Mouse (Mus musculus): ENCODE data around the gene Six4. TPM values are rescaled to one million over a fixed set of nuclear protein-coding genes. Genes with fewer than 3 reads are reported as not detected.
"Not testable (repeated sequence)": the region's sequence is repeated elsewhere in the genome, so short reads cannot be mapped to it uniquely, and the experiment has no call there.

Gene Six4
- 0.37 and 0.55 TPM in 2 replicates for polyA plus RNA-seq (2015; fragmentation: Nextera tagmentation; extraction: Ambion mirVana)

- peak within 1 kb of the TSS; percentile 99 for H3K4me2 ChIP-seq (replicated peaks)
- H3K4me3 ChIP-seq (replicated peaks) = peak within 1 kb of the TSS; percentile 65
- peak; percentile 79 for ATAC-seq
- under 1% methylated on average over 20 of the region's 20 CpGs for WGBS
- 0 out of 2 replicates have a peak within 1 kb of the TSS, but pooled peaks have one; percentile 13 for H3K27ac ChIP-seq
- no peaks in the 10 kb centered on the region for H3K9me3 ChIP-seq
- H3K9ac ChIP-seq = peak within 1 kb of the TSS; percentile 49
- H3K4me1 ChIP-seq (replicated peaks) = peaks cover 23% of the 10 kb centered on the region
- H3K27me3 ChIP-seq (replicated peaks) = peaks cover 8% of the 10 kb centered on the region; the same call in 1 of the 2 replicates
- no peaks in the 10 kb centered on the region for H3K36me3 ChIP-seq
Observed at GRCm38 (mm10) chr12:73113196-73113595, at the start of gene Six4. Gene Six4 (minus strand): TSS chr12:73113456.

GRCm38 (mm10) chr12:73162408-73163181 is 49.3 kb upstream of the Six4 start:
- Histone ChIP-seq H3K36me3 (no peaks in the 10 kb centered on the region), H3K27ac (no peak overlapping the region), H3K27me3 (replicated peaks) (no peaks in the 10 kb centered on the region), H3K9me3 (no peaks in the 10 kb centered on the region), H3K4me2 (replicated peaks) (no peak overlapping the region), H3K9ac (no peak overlapping the region), H3K4me1 (replicated peaks) (no peaks in the 10 kb centered on the region), H3K4me3 (replicated peaks) (no peak overlapping the region)
- WGBS = 80% methylated on average over 13 of the region's 13 CpGs
- ATAC-seq = no peak

GRCm38 (mm10) chr12:73160341-73160740 is 47.1 kb upstream of the Six4 start:
- H3K36me3 ChIP-seq = no peaks in the 10 kb centered on the region
- WGBS = 53% methylated on average over 4 of the region's 4 CpGs
- no peak for ATAC-seq
- no peaks in the 10 kb centered on the region for H3K4me1 ChIP-seq (replicated peaks)
- no peak overlapping the region for H3K27ac ChIP-seq
- H3K4me3 ChIP-seq (replicated peaks) = no peak overlapping the region
- no peaks in the 10 kb centered on the region for H3K9me3 ChIP-seq
- no peaks in the 10 kb centered on the region for H3K27me3 ChIP-seq (replicated peaks)
- no peak overlapping the region for H3K9ac ChIP-seq
- no peak overlapping the region for H3K4me2 ChIP-seq (replicated peaks)

GRCm38 (mm10) chr12:73154150-73154549 is 40.9 kb upstream of the Six4 start:
- Histone ChIP-seq H3K27ac (no peak overlapping the region), H3K4me1 (replicated peaks) (no peaks in the 10 kb centered on the region), H3K9me3 (no peaks in the 10 kb centered on the region), H3K27me3 (replicated peaks) (no peaks in the 10 kb centered on the region), H3K36me3 (no peaks in the 10 kb centered on the region), H3K4me2 (replicated peaks) (no peak overlapping the region), H3K4me3 (replicated peaks) (no peak overlapping the region), H3K9ac (no peak overlapping the region)
- WGBS = 66% methylated on average over 4 of the region's 4 CpGs
- ATAC-seq = no peak

- 90% methylated on average over 5 of the region's 5 CpGs for WGBS
- not testable (repeated sequence) for ATAC-seq; H3K4me2 ChIP-seq (replicated peaks); H3K27me3 ChIP-seq (replicated peaks); H3K9ac ChIP-seq; H3K9me3 ChIP-seq; H3K4me1 ChIP-seq (replicated peaks); H3K27ac ChIP-seq; H3K36me3 ChIP-seq; H3K4me3 ChIP-seq (replicated peaks)
Observed at GRCm38 (mm10) chr12:73151038-73151437, 37.8 kb upstream of the Six4 start.

- no peak overlapping the region for H3K9ac ChIP-seq
- H3K4me1 ChIP-seq (replicated peaks) = no peaks in the 10 kb centered on the region
- H3K4me2 ChIP-seq (replicated peaks) = no peak overlapping the region
- H3K9me3 ChIP-seq = no peaks in the 10 kb centered on the region
- H3K27ac ChIP-seq = no peak overlapping the region
- ATAC-seq = no peak
- WGBS = 71% methylated on average over 3 of the region's 3 CpGs
- no peaks in the 10 kb centered on the region for H3K36me3 ChIP-seq
- no peak overlapping the region for H3K4me3 ChIP-seq (replicated peaks)
- H3K27me3 ChIP-seq (replicated peaks) = no peaks in the 10 kb centered on the region
Observed at GRCm38 (mm10) chr12:73147236-73147635, 34.0 kb upstream of the Six4 start.

- H3K9ac ChIP-seq = no peak overlapping the region
- no peak overlapping the region for H3K27ac ChIP-seq
- H3K4me1 ChIP-seq (replicated peaks) = no peaks in the 10 kb centered on the region
- H3K9me3 ChIP-seq = no peaks in the 10 kb centered on the region
- ATAC-seq = no peak
- H3K36me3 ChIP-seq = no peaks in the 10 kb centered on the region
- no peaks in the 10 kb centered on the region for H3K27me3 ChIP-seq (replicated peaks)
- no peak overlapping the region for H3K4me3 ChIP-seq (replicated peaks)
- WGBS = 82% methylated on average over 3 of the region's 3 CpGs
- H3K4me2 ChIP-seq (replicated peaks) = no peak overlapping the region
Observed at GRCm38 (mm10) chr12:73140732-73141131, 27.5 kb upstream of the Six4 start.

- H3K4me1 ChIP-seq (replicated peaks) = no peaks in the 10 kb centered on the region
- 66% methylated on average over 4 of the region's 4 CpGs for WGBS
- no peak overlapping the region for H3K9ac ChIP-seq
- H3K9me3 ChIP-seq = no peaks in the 10 kb centered on the region
- H3K27me3 ChIP-seq (replicated peaks) = no peaks in the 10 kb centered on the region
- ATAC-seq = no peak
- no peak overlapping the region for H3K4me2 ChIP-seq (replicated peaks)
- H3K27ac ChIP-seq = no peak overlapping the region
- no peaks in the 10 kb centered on the region for H3K36me3 ChIP-seq
- H3K4me3 ChIP-seq (replicated peaks) = no peak overlapping the region
Observed at GRCm38 (mm10) chr12:73125250-73125649, 12.0 kb upstream of the Six4 start.

- Histone ChIP-seq H3K27me3 (replicated peaks) (no peaks in the 10 kb centered on the region), H3K36me3 (no peaks in the 10 kb centered on the region), H3K4me2 (replicated peaks) (peak within 1 kb of the TSS; percentile 62), H3K9ac (peak within 1 kb of the TSS; percentile 71), H3K4me3 (replicated peaks) (peak within 1 kb of the TSS; percentile 75), H3K27ac (no peak within 1 kb of the TSS), H3K9me3 (no peaks in the 10 kb centered on the region), H3K4me1 (replicated peaks) (no peaks in the 10 kb centered on the region)
- ATAC-seq = peak; percentile 90
- under 1% methylated on average over 23 of the region's 23 CpGs for WGBS
Observed at GRCm38 (mm10) chr12:73123093-73124041, 10.1 kb upstream of the Six4 start, which contains the start of gene Mnat1. Gene Mnat1 (plus strand): TSS chr12:73123717.

GRCm38 (mm10) chr12:73112326-73113087 is 749 bp downstream of the Six4 start:
- ATAC-seq = peak; percentile 62
- peak overlapping the region; percentile 49 for H3K9ac ChIP-seq
- H3K4me3 ChIP-seq (replicated peaks) = peak overlapping the region; percentile 65
- no peaks in the 10 kb centered on the region for H3K36me3 ChIP-seq
- H3K27ac ChIP-seq = 0 out of 2 replicates have a peak overlapping the region, but pooled peaks have one; percentile 13
- H3K4me1 ChIP-seq (replicated peaks) = peaks cover 23% of the 10 kb centered on the region
- WGBS = under 1% methylated on average over 63 of the region's 71 CpGs
- peak overlapping the region; percentile 99 for H3K4me2 ChIP-seq (replicated peaks)
- H3K9me3 ChIP-seq = no peaks in the 10 kb centered on the region
- peaks cover 8% of the 10 kb centered on the region; the same call in 1 of the 2 replicates for H3K27me3 ChIP-seq (replicated peaks)

GRCm38 (mm10) chr12:73111561-73112325 is 1.5 kb downstream of the Six4 start:
- H3K4me1 ChIP-seq (replicated peaks) = peaks cover 23% of the 10 kb centered on the region
- H3K4me2 ChIP-seq (replicated peaks) = peak overlapping the region; percentile 99
- peak overlapping the region; percentile 49 for H3K9ac ChIP-seq
- H3K4me3 ChIP-seq (replicated peaks) = peak overlapping the region; percentile 65
- peak; percentile 60 for ATAC-seq
- WGBS = 1% methylated on average over 43 of the region's 44 CpGs
- H3K9me3 ChIP-seq = no peaks in the 10 kb centered on the region
- H3K27me3 ChIP-seq (replicated peaks) = peaks cover 8% of the 10 kb centered on the region; the same call in 1 of the 2 replicates
- no peaks in the 10 kb centered on the region for H3K36me3 ChIP-seq
- no peak overlapping the region for H3K27ac ChIP-seq

Measured in intestine, embryonic 15.5 days (tissue).